Comparison of ENCODE assay signal across 8 mouse cellular contexts in the genomic region with DNA sequence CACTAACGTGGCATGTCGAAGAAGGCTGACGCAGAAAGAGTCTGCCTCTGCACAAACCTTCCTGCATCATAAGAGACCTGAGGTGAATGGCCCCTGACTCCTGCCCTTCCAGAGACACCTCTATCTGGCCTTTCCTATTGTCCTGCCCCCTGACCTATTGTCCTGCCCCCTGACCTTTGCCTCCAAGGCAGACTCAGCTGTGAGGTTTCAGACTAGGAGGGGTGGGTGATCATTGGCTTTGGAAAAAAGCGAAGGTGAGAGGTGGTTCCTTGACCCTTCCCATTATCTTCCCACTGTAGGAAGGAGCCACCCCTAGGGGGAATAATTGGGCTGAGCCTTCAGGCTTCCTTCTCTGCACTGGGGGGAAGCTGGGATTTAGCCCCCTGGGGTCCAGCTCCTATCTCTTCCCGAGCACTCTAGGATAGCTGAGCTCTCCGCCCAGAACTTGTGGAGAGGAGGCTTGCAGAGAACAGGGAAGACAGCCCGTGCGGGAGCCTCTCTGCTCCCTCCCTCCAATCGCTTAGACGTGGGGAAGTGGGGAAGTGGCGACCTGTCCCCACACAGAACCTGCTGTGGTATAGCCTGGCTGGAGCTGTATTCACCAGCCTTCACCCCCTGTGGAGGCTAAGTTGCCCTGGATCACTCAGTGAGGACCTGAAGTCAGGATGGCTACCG. TPM values are rescaled to one million over a fixed set of nuclear protein-coding genes. Genes with fewer than 3 reads are reported as not detected.
DNase-seq lines count a peak whose midpoint lies in the region; ATAC-seq and TF ChIP-seq lines count a peak whose summit lies in the region.

No protein-coding gene starts in this region.

- 10% methylated on average over 12 of the region's 12 CpGs for WGBS in embryonic facial prominence, embryonic 12.5 days
- 18% methylated on average over 12 of the region's 12 CpGs for WGBS in hindbrain, postnatal 0 days
- WGBS in midbrain, postnatal 0 days = 26% methylated on average over 12 of the region's 12 CpGs

- no peaks in the 10 kb centered on the region for H3K27me3 ChIP-seq in embryonic facial prominence, embryonic 12.5 days
- no peaks in the 10 kb centered on the region for H3K27me3 ChIP-seq in hindbrain, postnatal 0 days (ENCODE audit: insufficient read depth, low read length)
- no peaks in the 10 kb centered on the region for H3K27me3 ChIP-seq in midbrain, postnatal 0 days (ENCODE audit: insufficient read depth, low read length)

- H3K4me3 ChIP-seq in layer of hippocampus, adult 2 months = peak overlapping the region; percentile 64
- H3K4me3 ChIP-seq in embryonic facial prominence, embryonic 12.5 days = peak overlapping the region; percentile 57
- peak overlapping the region; percentile 57 for H3K4me3 ChIP-seq in hindbrain, postnatal 0 days (ENCODE audit: low read length)
- no peak overlapping the region; the same call in 1 of the 2 replicates for H3K4me3 ChIP-seq in midbrain, postnatal 0 days (ENCODE audit: low read depth, low read length)

- H3K36me3 ChIP-seq in embryonic facial prominence, embryonic 12.5 days = peaks cover 11% of the 10 kb centered on the region
- H3K36me3 ChIP-seq in hindbrain, postnatal 0 days (ENCODE audit: insufficient read depth, low read length) = no peaks in the 10 kb centered on the region
- no peaks in the 10 kb centered on the region for H3K36me3 ChIP-seq in midbrain, postnatal 0 days (ENCODE audit: insufficient read depth, low read length)

- no peak for TF ChIP-seq CTCF in layer of hippocampus, adult 2 months (conservative IDR thresholded peaks at IDR 0.05)
- no peak for TF ChIP-seq CTCF in hindbrain, postnatal 0 days (IDR thresholded peaks at IDR 0.05; ENCODE audit: low read depth)
- peak; percentile 23 for TF ChIP-seq CTCF in midbrain, postnatal 0 days (IDR thresholded peaks at IDR 0.05)

- H3K9me3 ChIP-seq in embryonic facial prominence, embryonic 12.5 days = no peaks in the 10 kb centered on the region
- no peaks in the 10 kb centered on the region for H3K9me3 ChIP-seq in hindbrain, postnatal 0 days (ENCODE audit: low read length)
- H3K9me3 ChIP-seq in midbrain, postnatal 0 days (ENCODE audit: low read length) = no peaks in the 10 kb centered on the region

- peak overlapping the region; percentile 81 for H3K27ac ChIP-seq in layer of hippocampus, adult 2 months
- peak overlapping the region; percentile 94 for H3K27ac ChIP-seq in embryonic facial prominence, embryonic 12.5 days
- H3K27ac ChIP-seq in hindbrain, postnatal 0 days = peak overlapping the region; percentile 36
- no peak overlapping the region for H3K27ac ChIP-seq in midbrain, postnatal 0 days (ENCODE audit: low read depth, low read length)

- intact Hi-C loops in left cerebral cortex, postnatal 25 days (cut with DNase I) = no loop called here

- peak overlapping the region; percentile 44; the same call in 1 of the 2 replicates for H3K9ac ChIP-seq in embryonic facial prominence, embryonic 12.5 days
- H3K9ac ChIP-seq in hindbrain, postnatal 0 days (replicated peaks; ENCODE audit: low read length) = peak overlapping the region; percentile 13; the same call in 1 of the 2 replicates
- H3K9ac ChIP-seq in midbrain, postnatal 0 days (replicated peaks; ENCODE audit: low read length, poor library complexity, severe bottlenecking) = no peak overlapping the region

- ATAC-seq in embryonic facial prominence, embryonic 12.5 days (ENCODE audit: insufficient number of reproducible peaks, insufficient read depth, low FRiP score, low TSS enrichment) = no peak
- ATAC-seq in hindbrain, postnatal 0 days = no peak
- ATAC-seq in midbrain, postnatal 0 days (ENCODE audit: low FRiP score) = no peak

- H3K4me1 ChIP-seq in embryonic facial prominence, embryonic 12.5 days = peaks cover 88% of the 10 kb centered on the region
- peaks cover 55% of the 10 kb centered on the region for H3K4me1 ChIP-seq in hindbrain, postnatal 0 days (ENCODE audit: insufficient read depth, low read length)
- H3K4me1 ChIP-seq in midbrain, postnatal 0 days (ENCODE audit: insufficient read depth, low read length) = peaks cover 34% of the 10 kb centered on the region

- H3K4me2 ChIP-seq in embryonic facial prominence, embryonic 12.5 days (replicated peaks) = peak overlapping the region; percentile 99
- peak overlapping the region; percentile 98 for H3K4me2 ChIP-seq in hindbrain, postnatal 0 days (ENCODE audit: low read depth, low read length)
- H3K4me2 ChIP-seq in midbrain, postnatal 0 days (ENCODE audit: low read depth, low read length, poor library complexity, severe bottlenecking) = peak overlapping the region; percentile 69

- DNase-seq in layer of hippocampus, adult 2 months (ENCODE audit: low spot score in 2 of 2) = no peak
- no peak for DNase-seq in layer of hippocampus, adult 18-20 months (ENCODE audit: low spot score in 2 of 2)
- no peak for DNase-seq in hindbrain, postnatal 0 days (ENCODE audit: low spot score)
- DNase-seq in midbrain, postnatal 0 days (ENCODE audit: low spot score) = no peak
- no peak for DNase-seq in cerebellum, postnatal 14 days
- DNase-seq in layer of hippocampus, adult 9-10 months (ENCODE audit: low spot score) = no peak
- no peak for DNase-seq in left cerebral cortex, postnatal 25 days (ENCODE audit: low spot score in 2 of 2)

RNA-seq across cellular contexts. Expression of a gene that starts 20.3 kb away (rescaled TPM):
- total RNA-seq in layer of hippocampus, adult 2 months (2021) = 1 to 10 TPM; 1.3 to 2.0 TPM
- 1 to 10 TPM in 1 of 2 experiments, under 1 TPM in 1; 0.52 to 1.2 TPM for total RNA-seq in layer of hippocampus, adult 18-20 months (2021)
- polyA plus RNA-seq in embryonic facial prominence, embryonic 12.5 days (2016; fragmentation: Nextera tagmentation; extraction: Ambion mirVana) = 0.73 and 1.4 TPM in 2 replicates
- total RNA-seq in hindbrain, postnatal 0 days (2014; rRNA removed) = 0.75 and 5.0 TPM in 2 replicates
- 4.8 and 5.9 TPM in 2 replicates for polyA plus RNA-seq in hindbrain, postnatal 0 days (2015; fragmentation: Nextera tagmentation; extraction: Ambion mirVana)
- total RNA-seq in midbrain, postnatal 0 days (2014; rRNA removed) = 3.0 and 5.1 TPM in 2 replicates
- polyA plus RNA-seq in midbrain, postnatal 0 days (2015; fragmentation: Nextera tagmentation; extraction: Ambion mirVana) = 4.5 and 5.1 TPM in 2 replicates
- total RNA-seq in left cerebral cortex, postnatal 25 days (2021) = 1 to 10 TPM; 2.9 to 3.0 TPM

RNA-seq across cellular contexts. Expression of a gene that starts 34.9 kb away (rescaled TPM):
- 10 to 100 TPM; 15.4 to 19.0 TPM for total RNA-seq in layer of hippocampus, adult 2 months (2021)
- total RNA-seq in layer of hippocampus, adult 18-20 months (2021) = 10 to 100 TPM; 18.3 to 26.6 TPM
- polyA plus RNA-seq in embryonic facial prominence, embryonic 12.5 days (2016; fragmentation: Nextera tagmentation; extraction: Ambion mirVana) = 48.8 and 49.2 TPM in 2 replicates
- total RNA-seq in hindbrain, postnatal 0 days (2014; rRNA removed) = 16.9 and 19.2 TPM in 2 replicates
- 8.1 and 9.5 TPM in 2 replicates for polyA plus RNA-seq in hindbrain, postnatal 0 days (2015; fragmentation: Nextera tagmentation; extraction: Ambion mirVana)
- 14.3 and 20.4 TPM in 2 replicates for total RNA-seq in midbrain, postnatal 0 days (2014; rRNA removed)
- polyA plus RNA-seq in midbrain, postnatal 0 days (2015; fragmentation: Nextera tagmentation; extraction: Ambion mirVana) = 8.2 and 8.7 TPM in 2 replicates
- 10 to 100 TPM in 1 of 2 experiments, 1 to 10 TPM in 1; 9.4 to 12.1 TPM for total RNA-seq in left cerebral cortex, postnatal 25 days (2021)

RNA-seq across cellular contexts. Expression of a gene that starts 55.0 kb away (rescaled TPM):
- under 1 TPM; 0.52 to 0.64 TPM for total RNA-seq in layer of hippocampus, adult 2 months (2021)
- total RNA-seq in layer of hippocampus, adult 18-20 months (2021) = under 1 TPM; 0.36 to 0.79 TPM
- 33.1 and 34.7 TPM in 2 replicates for polyA plus RNA-seq in embryonic facial prominence, embryonic 12.5 days (2016; fragmentation: Nextera tagmentation; extraction: Ambion mirVana)
- 2.5 and 4.6 TPM in 2 replicates for total RNA-seq in hindbrain, postnatal 0 days (2014; rRNA removed)
- polyA plus RNA-seq in hindbrain, postnatal 0 days (2015; fragmentation: Nextera tagmentation; extraction: Ambion mirVana) = 3.0 and 3.4 TPM in 2 replicates
- 0.19 and 0.44 TPM in 2 replicates for total RNA-seq in midbrain, postnatal 0 days (2014; rRNA removed)
- polyA plus RNA-seq in midbrain, postnatal 0 days (2015; fragmentation: Nextera tagmentation; extraction: Ambion mirVana) = 0.52 and 0.65 TPM in 2 replicates
- total RNA-seq in left cerebral cortex, postnatal 25 days (2021) = under 1 TPM; 0.21 to 0.60 TPM
